Mouse (Mus musculus) gastrocnemius, postnatal 36 days (tissue): ENCODE data around the gene Neurl1b. TPM values are rescaled to one million over a fixed set of nuclear protein-coding genes. Genes with fewer than 3 reads are reported as not detected.

ENCODE experiments used
- DNase-seq, 2 experiments: peaks; one replicate each; pipeline ENCODE4 v3.0.0; 2022
- intact Hi-C: fragments of 180-260 bp; cut with DNase I; formaldehyde crosslinking; loops from one replicate; pipeline ENCODE4 v1.15.1; 2025
- total RNA-seq, 2 experiments: library from RNA; stranded (reverse); gene quantifications; 2 replicates each; pipeline ENCODE4 v1.2.3; 2021

Gene Neurl1b
- total RNA-seq, 2 experiments from 2014 or later: 2.6 to 3.7 TPM

- DNase-seq: no peak
- intact Hi-C loops: no loop called here
Measured at GRCm38 (mm10) chr17:26487266-26487665, 72.6 kb downstream of the Neurl1b start.

- DNase-seq: no peak
- intact Hi-C loops: no loop called here
Measured at GRCm38 (mm10) chr17:26487917-26488316, 73.3 kb downstream of the Neurl1b start.

- peak; percentile 65 to 68 for DNase-seq
- intact Hi-C loops: no loop called here
Measured at GRCm38 (mm10) chr17:26488711-26489403, 74.2 kb downstream of the Neurl1b start.

- DNase-seq: no peak
- intact Hi-C loops: no loop called here
Measured at GRCm38 (mm10) chr17:26490072-26490471, 75.4 kb downstream of the Neurl1b start.

GRCm38 (mm10) chr17:26490910-26491309 is 76.3 kb downstream of the Neurl1b start:
- no peak for DNase-seq
- intact Hi-C loops: no loop called here

- DNase-seq: no peak
- intact Hi-C loops: no loop called here
Measured at GRCm38 (mm10) chr17:26492246-26492645, 77.6 kb downstream of the Neurl1b start.

GRCm38 (mm10) chr17:26494642-26495468 is 80.2 kb downstream of the Neurl1b start:
- DNase-seq: no peak
- intact Hi-C loops: no loop called here

Other genes starting within 250 kb of the Neurl1b start
- not detected for gene Pdia2, start 215.7 kb upstream of the Neurl1b start, total RNA-seq
- gene Rgs11, start 211.9 kb upstream of the Neurl1b start, total RNA-seq: 1 to 10 TPM; 1.0 to 1.1 TPM
- gene Arhgdig, start 207.0 kb upstream of the Neurl1b start, total RNA-seq: 1 to 10 TPM in 1 of 2 experiments, under 1 TPM in 1; 0.42 to 1.3 TPM
- 10 to 100 TPM; 65.5 to 66.9 TPM for gene Fam234a, start 170.6 kb upstream of the Neurl1b start, total RNA-seq
- gene Luc7l, start 161.9 kb upstream of the Neurl1b start, total RNA-seq: 10 to 100 TPM in 1 of 2 experiments, 1 to 10 TPM in 1; 9.9 to 10.8 TPM
- 10 to 100 TPM; 47.2 to 51.5 TPM for gene Ergic1, start 146.7 kb downstream of the Neurl1b start, total RNA-seq
- gene Dusp1, start 147.3 kb downstream of the Neurl1b start, total RNA-seq: 100 to 1,000 TPM in 1 of 2 experiments, 10 to 100 TPM in 1; 74.6 to 112 TPM
- 10 to 100 TPM; 32.7 to 34.6 TPM for gene Atp6v0e, start 248.4 kb downstream of the Neurl1b start, total RNA-seq